ENCODE assay signal across 13 mouse cellular contexts in genomic region chr15:61006608-61007007, GRCm38 (mm10).
DNase-seq lines count a peak whose midpoint lies in the region; ATAC-seq and TF ChIP-seq lines count a peak whose summit lies in the region.
"Had no signal": no experiment of that assay in that cellular context is flagged by ENCODE, and none has a peak within 500 bp of the region (broad histone marks: within the 10 kb centered on the region; RNA-seq: fewer than 3 reads in every experiment).

No protein-coding gene starts in this region.

- WGBS in lung, postnatal 0 days, result 33% methylated on average over 4 of the region's 4 CpGs

- peak; percentile 14 for DNase-seq in gastrocnemius, adult 18-20 months (ENCODE audit: low spot score)
- DNase-seq in gastrocnemius, postnatal 36 days, result no peak
- DNase-seq in gastrocnemius, postnatal 25 days, result peak; percentile 24
- DNase-seq in heart, postnatal 36 days, result peak; percentile 7 to 20
- DNase-seq in lung, postnatal 0 days (ENCODE audit: low spot score), result peak; percentile 57
- no peak for DNase-seq in frontal cortex, postnatal 14 days (ENCODE audit: low spot score in 2 of 2)
- no peak for DNase-seq in cerebellum, postnatal 25 days
- DNase-seq: cerebellum, adult 11-12 months; embryo, embryonic 11 days had no signal

- H3K36me3 ChIP-seq in lung, postnatal 0 days (ENCODE audit: insufficient read depth, low read length), result no peaks in the 10 kb centered on the region
- H3K36me3 ChIP-seq: hindbrain, embryonic 13.5 days; liver, embryonic 12.5 days had no signal

- intact Hi-C loops in gastrocnemius, postnatal 36 days (cut with DNase I), result no loop called here
- intact Hi-C loops in heart, postnatal 36 days (cut with DNase I), result loop anchor here (2.0 to 5.0 kb wide), 5 partner anchors 90 to 1896 kb away; no protein-coding TSS in a partner anchor

- TF ChIP-seq EP300 in lung, postnatal 0 days (IDR thresholded peaks at IDR 0.05), result peak; percentile 67

- H3K27ac ChIP-seq in lung, postnatal 0 days (ENCODE audit: low read length), result no peak overlapping the region
- H3K27ac ChIP-seq: hindbrain, embryonic 13.5 days; layer of hippocampus, adult 2 months; liver, embryonic 12.5 days had no signal

- H3K4me3 ChIP-seq in lung, postnatal 0 days (ENCODE audit: low read depth, low read length), result no peak overlapping the region
- H3K4me3 ChIP-seq: hindbrain, embryonic 13.5 days; layer of hippocampus, adult 2 months; liver, embryonic 12.5 days; myocyte had no signal

- no peaks in the 10 kb centered on the region for H3K4me1 ChIP-seq in lung, postnatal 0 days (ENCODE audit: insufficient read depth, low read depth, low read length)

- no peak overlapping the region for H3K9ac ChIP-seq in lung, postnatal 0 days (replicated peaks; ENCODE audit: low read depth)
- H3K9ac ChIP-seq: hindbrain, embryonic 13.5 days; liver, embryonic 12.5 days had no signal

- no peaks in the 10 kb centered on the region for H3K27me3 ChIP-seq in lung, postnatal 0 days (replicated peaks; ENCODE audit: insufficient read depth, low read length)
- H3K27me3 ChIP-seq: hindbrain, embryonic 13.5 days; liver, embryonic 12.5 days had no signal

- peak; percentile 74 for ATAC-seq in lung, postnatal 0 days
- ATAC-seq: liver, embryonic 12.5 days had no signal

- no peaks in the 10 kb centered on the region for H3K9me3 ChIP-seq in lung, postnatal 0 days (ENCODE audit: low read length)
- H3K9me3 ChIP-seq: hindbrain, embryonic 13.5 days; liver, embryonic 12.5 days had no signal

- no peak overlapping the region for H3K4me2 ChIP-seq in lung, postnatal 0 days (replicated peaks; ENCODE audit: low read depth, low read length)
- H3K4me2 ChIP-seq: hindbrain, embryonic 13.5 days; liver, embryonic 12.5 days had no signal

- no peak for TF ChIP-seq CTCF in lung, postnatal 0 days (IDR thresholded peaks at IDR 0.05)

Comparison
In these comparisons a context has a peak if more than half of its experiments do, and no peak if none do; other contexts are left out.
1. DNase-seq: peak in gastrocnemius, adult 18-20 months (single experiment), gastrocnemius, postnatal 25 days (single experiment), heart, postnatal 36 days (2 of 2) and lung, postnatal 0 days (single experiment); none in gastrocnemius, postnatal 36 days (0 of 2), frontal cortex, postnatal 14 days (0 of 2) and cerebellum, postnatal 25 days (0 of 2).